Mouse (Mus musculus) Patski (cell line): ENCODE results near the gene Bsn. TPM values are rescaled to one million over a fixed set of nuclear protein-coding genes. Genes with fewer than 3 reads are reported as not detected.
A peak's percentile ranks its signal among the peaks of the same experiment; 100 is the strongest.

Experiments used
- ATAC-seq: fragments of 100-300 bp; one replicate; pipeline ENCODE4 v1.8.0; 2021
- CTCF ChIA-PET: fragments of 350-600 bp; sonication (Branson Sonifier 250); formaldehyde crosslinking; loops from one replicate; lab custom pipeline; 2022; ENCODE audit warnings: inconsistent platforms; lab: Charles Lee
- POLR2A ChIA-PET: fragments of 350-600 bp; sonication (Branson Sonifier 250); formaldehyde crosslinking; loops from one replicate; lab custom pipeline; 2022; ENCODE audit warnings: antibody characterized with exemption, inconsistent platforms; lab: Charles Lee
- DNase-seq: peaks from one replicate; pipeline ENCODE4 v3.0.0-alpha.2; 2011; ENCODE audit warnings: low read depth, low spot score
- H3K27me3 ChIP-seq: fragments of 371-371 bp; one replicate; pipeline ENCODE4 v1.5.1; 2021
- CTCF ChIP-seq: fragments of 100-300 bp; IDR thresholded peaks from one replicate; pipeline ENCODE4 v1.5.1; 2021
- in situ Hi-C: fragments of 300-500 bp; cut with MboI; formaldehyde crosslinking; loops from 3 replicates; pipeline ENCODE4 v1.11.1; 2018; ENCODE audit warnings: low pct_unique_long_range_greater_than_20kb, mixed read lengths
- polyA plus RNA-seq: library from polyadenylated mRNA; unstranded; gene quantifications from one replicate; pipeline ENCODE4 v1.2.3, GENCODE M21; 2021

The Bsn gene
- polyA plus RNA-seq, 1 experiment from 2014 or later = 0.08 TPM

GRCm38 (mm10) chr9:108056361-108057261 is 133.6 kb downstream of the Bsn start:
- ChIA-PET POLR2A (interaction anchor here (0.5 kb wide), 1 partner anchor 656 kb away, joined by 3 read pairs; no protein-coding TSS in a partner anchor), CTCF (interaction anchor here (1.0 kb wide), 1 partner anchor 11 kb away, joined by 3 read pairs; no protein-coding TSS in a partner anchor)
- DNase-seq = no peak
- in situ Hi-C loops = loop anchor here (5.0 kb wide), 2 partner anchors 89 to 164 kb away; no protein-coding TSS in a partner anchor
- no peak for TF ChIP-seq CTCF
- no peak for ATAC-seq
- H3K27me3 ChIP-seq = no peaks in the 10 kb centered on the region

- ATAC-seq = no peak
- CTCF ChIA-PET = interaction anchor here (0.9 to 1.1 kb wide), 2 partner anchors 9 to 14 kb away, joined by 3 read pairs; no protein-coding TSS in a partner anchor
- POLR2A ChIA-PET = no interaction called here
- H3K27me3 ChIP-seq = no peaks in the 10 kb centered on the region
- no peak for TF ChIP-seq CTCF
- DNase-seq = no peak
- in situ Hi-C loops = loop anchor here (5.0 kb wide), 2 partner anchors 88 to 163 kb away; no protein-coding TSS in a partner anchor
Observed at GRCm38 (mm10) chr9:108055661-108056237, 134.4 kb downstream of the Bsn start.

GRCm38 (mm10) chr9:108055061-108055460 is 135.1 kb downstream of the Bsn start:
- ATAC-seq = no peak
- ChIA-PET POLR2A (no interaction called here), CTCF (interaction anchor here (0.9 to 2.4 kb wide), 3 partner anchors 10 to 14 kb away, joined by 3 to 7 read pairs (median 3); no protein-coding TSS in a partner anchor)
- in situ Hi-C loops = loop anchor here (5.0 kb wide), 2 partner anchors 88 to 163 kb away; no protein-coding TSS in a partner anchor
- no peaks in the 10 kb centered on the region for H3K27me3 ChIP-seq
- no peak for DNase-seq
- no peak for TF ChIP-seq CTCF

GRCm38 (mm10) chr9:108054331-108055040 is 135.7 kb downstream of the Bsn start:
- POLR2A ChIA-PET = no interaction called here
- CTCF ChIA-PET = interaction anchor here (0.9 to 3.3 kb wide), 3 partner anchors 10 to 150 kb away, joined by 3 to 14 read pairs (median 7); no protein-coding TSS in a partner anchor
- ATAC-seq (no peak), DNase-seq (no peak)
- in situ Hi-C loops = loop anchor here (5.0 kb wide), 2 partner anchors 87 to 162 kb away; no protein-coding TSS in a partner anchor
- H3K27me3 ChIP-seq = no peaks in the 10 kb centered on the region
- TF ChIP-seq CTCF = no peak

GRCm38 (mm10) chr9:108053665-108054225 is 136.4 kb downstream of the Bsn start:
- no peak for TF ChIP-seq CTCF
- in situ Hi-C loops = no loop called here

GRCm38 (mm10) chr9:108052885-108053664 is 137.1 kb downstream of the Bsn start, which contains the start of gene Amigo3:
Gene Amigo3, plus strand, starts transcription at chr9:108053159.
- H3K27me3 ChIP-seq = no peaks in the 10 kb centered on the region
- ChIA-PET POLR2A (interaction anchor here (0.6 to 1.2 kb wide), 2 partner anchors 7 to 27 kb away, joined by 3 to 4 read pairs; no protein-coding TSS in a partner anchor), CTCF (interaction anchor here (0.7 to 3.3 kb wide), 15 partner anchors 10 to 153 kb away, joined by 3 to 14 read pairs (median 3); partner anchors contain the start of gene Cdhr4)
- DNase-seq (peak; percentile 77), ATAC-seq (peak; percentile 20)
- no peak for TF ChIP-seq CTCF
- in situ Hi-C loops = no loop called here

More at GRCm38 (mm10) chr9:108053665-108054225, 136.4 kb downstream of the Bsn start:
- ChIA-PET POLR2A (no interaction called here), CTCF (interaction anchor here (0.8 to 3.3 kb wide), 6 partner anchors 14 to 149 kb away, joined by 3 to 14 read pairs (median 3); no protein-coding TSS in a partner anchor)
- ATAC-seq (no peak), DNase-seq (no peak)
- no peaks in the 10 kb centered on the region for H3K27me3 ChIP-seq

GRCm38 (mm10) chr9:108052411-108052810 is 137.8 kb downstream of the Bsn start:
- H3K27me3 ChIP-seq = no peaks in the 10 kb centered on the region
- DNase-seq = no peak
- TF ChIP-seq CTCF = no peak
- ATAC-seq = no peak
- ChIA-PET POLR2A (interaction anchor here (0.6 to 1.2 kb wide), 2 partner anchors 8 to 26 kb away, joined by 3 to 4 read pairs; no protein-coding TSS in a partner anchor), CTCF (interaction anchor here (1.1 to 3.3 kb wide), 9 partner anchors 9 to 152 kb away, joined by 3 to 14 read pairs (median 4); partner anchors contain the start of gene Cdhr4)
- in situ Hi-C loops = no loop called here

- H3K27me3 ChIP-seq = no peaks in the 10 kb centered on the region
- no peak for TF ChIP-seq CTCF
- ATAC-seq (no peak), DNase-seq (no peak)
- POLR2A ChIA-PET = interaction anchor here (1.2 kb wide), 1 partner anchor 9 kb away, joined by 3 read pairs; no protein-coding TSS in a partner anchor
- in situ Hi-C loops = no loop called here
- CTCF ChIA-PET = interaction anchor here (1.1 to 3.3 kb wide), 3 partner anchors 8 to 147 kb away, joined by 4 to 14 read pairs (median 10); no protein-coding TSS in a partner anchor
Observed at GRCm38 (mm10) chr9:108051931-108052220, 138.3 kb downstream of the Bsn start.
